Mouse (Mus musculus): ENCODE measurements around the gene Atxn2. TPM values are rescaled to one million over a fixed set of nuclear protein-coding genes. Genes with fewer than 3 reads are reported as not detected.

Atxn2 gene
- polyA plus RNA-seq, 1 experiment = 139 TPM

GRCm38 (mm10) chr5:121771611-121772010, 60.5 kb downstream of the Atxn2 start:
- TF ChIP-seq CTCF (IDR thresholded peaks at IDR 0.05; ENCODE audit: extremely low read depth, insufficient read depth, low read length) (no peak), POLR2A (IDR thresholded peaks at IDR 0.05; ENCODE audit: extremely low read depth, insufficient read depth, low read length) (no peak)
- no peak overlapping the region for H3K4me3 ChIP-seq (ENCODE audit: insufficient read depth, low read length)
- H3K4me1 ChIP-seq (ENCODE audit: control insufficient read depth, insufficient read depth, low read length) = peaks cover 6% of the 10 kb centered on the region

GRCm38 (mm10) chr5:121778485-121779119, 67.5 kb downstream of the Atxn2 start:
- no peak overlapping the region for H3K27ac ChIP-seq (ENCODE audit: insufficient read depth, low read length)
- TF ChIP-seq CTCF (IDR thresholded peaks at IDR 0.05; ENCODE audit: extremely low read depth, insufficient read depth, low read length) (no peak), POLR2A (IDR thresholded peaks at IDR 0.05; ENCODE audit: extremely low read depth, insufficient read depth, low read length) (no peak)
- H3K4me1 ChIP-seq (ENCODE audit: control insufficient read depth, insufficient read depth, low read length) = peaks cover 4% of the 10 kb centered on the region; the same call in 1 of the 2 replicates
- H3K4me3 ChIP-seq (ENCODE audit: insufficient read depth, low read length) = no peak overlapping the region

More at GRCm38 (mm10) chr5:121771611-121772010, 60.5 kb downstream of the Atxn2 start:
- H3K27ac ChIP-seq (ENCODE audit: insufficient read depth, low read length) = no peak overlapping the region

GRCm38 (mm10) chr5:121780180-121780579, 69.0 kb downstream of the Atxn2 start:
- Histone ChIP-seq H3K4me1 (ENCODE audit: control insufficient read depth, insufficient read depth, low read length) (peaks cover 4% of the 10 kb centered on the region; the same call in 1 of the 2 replicates), H3K27ac (ENCODE audit: insufficient read depth, low read length) (no peak overlapping the region), H3K4me3 (ENCODE audit: insufficient read depth, low read length) (no peak overlapping the region)
- TF ChIP-seq POLR2A (IDR thresholded peaks at IDR 0.05; ENCODE audit: extremely low read depth, insufficient read depth, low read length) (no peak), CTCF (IDR thresholded peaks at IDR 0.05; ENCODE audit: extremely low read depth, insufficient read depth, low read length) (no peak)

GRCm38 (mm10) chr5:121782467-121782866, 71.3 kb downstream of the Atxn2 start:
- Histone ChIP-seq H3K4me3 (ENCODE audit: insufficient read depth, low read length) (no peak overlapping the region), H3K4me1 (ENCODE audit: control insufficient read depth, insufficient read depth, low read length) (peaks cover 4% of the 10 kb centered on the region; the same call in 1 of the 2 replicates), H3K27ac (ENCODE audit: insufficient read depth, low read length) (no peak overlapping the region)
- TF ChIP-seq CTCF (IDR thresholded peaks at IDR 0.05; ENCODE audit: extremely low read depth, insufficient read depth, low read length) (peak; percentile 49), POLR2A (IDR thresholded peaks at IDR 0.05; ENCODE audit: extremely low read depth, insufficient read depth, low read length) (no peak)

- TF ChIP-seq CTCF (IDR thresholded peaks at IDR 0.05; ENCODE audit: extremely low read depth, insufficient read depth, low read length) = no peak
- TF ChIP-seq POLR2A (IDR thresholded peaks at IDR 0.05; ENCODE audit: extremely low read depth, insufficient read depth, low read length) = no peak
- H3K4me3 ChIP-seq (ENCODE audit: insufficient read depth, low read length) = no peak overlapping the region
- peaks cover 3% of the 10 kb centered on the region; the same call in 1 of the 2 replicates for H3K4me1 ChIP-seq (ENCODE audit: control insufficient read depth, insufficient read depth, low read length)
- no peak overlapping the region for H3K27ac ChIP-seq (ENCODE audit: insufficient read depth, low read length)
Measured at GRCm38 (mm10) chr5:121783862-121784500, 72.8 kb downstream of the Atxn2 start.

GRCm38 (mm10) chr5:121791026-121791425, 79.9 kb downstream of the Atxn2 start:
- no peak overlapping the region for H3K27ac ChIP-seq (ENCODE audit: insufficient read depth, low read length)
- no peak for TF ChIP-seq POLR2A (IDR thresholded peaks at IDR 0.05; ENCODE audit: extremely low read depth, insufficient read depth, low read length)
- TF ChIP-seq CTCF (IDR thresholded peaks at IDR 0.05; ENCODE audit: extremely low read depth, insufficient read depth, low read length) = no peak; the same call in 1 of the 2 replicates
- H3K4me1 ChIP-seq (ENCODE audit: control insufficient read depth, insufficient read depth, low read length) = no peaks in the 10 kb centered on the region
- no peak overlapping the region for H3K4me3 ChIP-seq (ENCODE audit: insufficient read depth, low read length)

- Histone ChIP-seq H3K27ac (ENCODE audit: insufficient read depth, low read length) (no peak overlapping the region), H3K4me3 (ENCODE audit: insufficient read depth, low read length) (no peak overlapping the region), H3K4me1 (ENCODE audit: control insufficient read depth, insufficient read depth, low read length) (no peaks in the 10 kb centered on the region)
- TF ChIP-seq POLR2A (IDR thresholded peaks at IDR 0.05; ENCODE audit: extremely low read depth, insufficient read depth, low read length) = no peak
- TF ChIP-seq CTCF (IDR thresholded peaks at IDR 0.05; ENCODE audit: extremely low read depth, insufficient read depth, low read length) = peak; percentile 12; the same call in 1 of the 2 replicates
Measured at GRCm38 (mm10) chr5:121795800-121796199, 84.7 kb downstream of the Atxn2 start.

- TF ChIP-seq POLR2A (IDR thresholded peaks at IDR 0.05; ENCODE audit: extremely low read depth, insufficient read depth, low read length) (no peak), CTCF (IDR thresholded peaks at IDR 0.05; ENCODE audit: extremely low read depth, insufficient read depth, low read length) (no peak)
- Histone ChIP-seq H3K4me1 (ENCODE audit: control insufficient read depth, insufficient read depth, low read length) (no peaks in the 10 kb centered on the region), H3K4me3 (ENCODE audit: insufficient read depth, low read length) (no peak overlapping the region), H3K27ac (ENCODE audit: insufficient read depth, low read length) (no peak overlapping the region)
Measured at GRCm38 (mm10) chr5:121798447-121798846, 87.3 kb downstream of the Atxn2 start.

GRCm38 (mm10) chr5:121807186-121807585, 96.0 kb downstream of the Atxn2 start:
- H3K4me1 ChIP-seq (ENCODE audit: control insufficient read depth, insufficient read depth, low read length) = peaks cover 14% of the 10 kb centered on the region
- no peak overlapping the region for H3K27ac ChIP-seq (ENCODE audit: insufficient read depth, low read length)
- no peak for TF ChIP-seq CTCF (IDR thresholded peaks at IDR 0.05; ENCODE audit: extremely low read depth, insufficient read depth, low read length)
- no peak overlapping the region for H3K4me3 ChIP-seq (ENCODE audit: insufficient read depth, low read length)

- no peak overlapping the region for H3K27ac ChIP-seq (ENCODE audit: insufficient read depth, low read length)
- no peak for TF ChIP-seq CTCF (IDR thresholded peaks at IDR 0.05; ENCODE audit: extremely low read depth, insufficient read depth, low read length)
- no peak for TF ChIP-seq POLR2A (IDR thresholded peaks at IDR 0.05; ENCODE audit: extremely low read depth, insufficient read depth, low read length)
Measured at GRCm38 (mm10) chr5:121808202-121808601, 97.1 kb downstream of the Atxn2 start.

More at GRCm38 (mm10) chr5:121808202-121808601, 97.1 kb downstream of the Atxn2 start:
- peaks cover 16% of the 10 kb centered on the region for H3K4me1 ChIP-seq (ENCODE audit: control insufficient read depth, insufficient read depth, low read length)
- H3K4me3 ChIP-seq (ENCODE audit: insufficient read depth, low read length) = no peak overlapping the region
